Mouse (Mus musculus): ENCODE measurements around the gene Rapgefl1.
"Not testable (repeated sequence)": the region's sequence is repeated elsewhere in the genome, so short reads cannot be mapped to it uniquely, and the experiment has no call there.

Gene Rapgefl1

DNA sequence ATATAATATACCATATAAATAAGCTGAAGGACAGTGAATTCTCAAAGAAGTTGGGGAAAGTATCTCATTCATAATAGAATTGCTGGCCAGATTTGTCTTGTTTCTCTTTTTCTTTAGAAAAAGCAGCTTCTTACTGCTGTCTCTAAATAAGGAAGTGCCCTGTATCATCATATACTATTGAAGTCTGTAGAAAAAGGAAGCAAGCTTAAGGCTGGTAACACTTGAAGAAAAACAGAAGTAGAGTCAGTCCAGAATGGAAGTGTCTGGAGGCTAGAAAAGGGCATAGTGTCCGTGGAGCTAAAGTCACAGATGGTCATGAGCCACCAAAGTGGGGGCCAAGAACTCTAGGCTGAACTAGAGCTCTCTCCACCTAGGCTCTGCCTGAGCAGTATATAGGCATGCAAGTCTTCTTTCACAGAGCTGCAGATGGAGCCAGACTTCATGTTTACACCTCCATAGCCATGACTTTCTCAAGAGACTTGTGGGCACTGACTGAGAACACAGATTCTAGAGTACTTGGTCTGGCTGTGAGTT is 19.8 kb upstream of the Rapgefl1 start:
- no peak for DNase-seq (ENCODE audit: low spot score)

DNA sequence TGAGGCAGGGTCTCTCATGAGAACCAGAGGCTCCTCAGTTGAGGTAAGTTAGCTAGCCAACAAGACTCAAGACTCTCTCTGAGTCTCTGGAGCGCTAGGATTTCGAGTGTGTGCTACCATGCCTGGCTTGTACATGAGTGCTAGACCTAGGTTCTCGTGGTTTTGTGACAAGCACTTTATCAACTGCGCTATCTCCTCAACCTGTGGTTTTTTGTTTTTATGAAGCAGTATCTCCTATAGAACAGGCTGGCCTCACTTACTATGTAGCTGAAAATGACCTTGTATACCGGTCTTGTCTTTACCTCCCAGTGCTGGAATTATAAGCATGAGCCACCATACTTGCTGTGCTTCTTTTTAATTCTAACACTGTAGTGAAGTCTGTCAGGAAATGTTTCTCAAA is 15.6 kb upstream of the Rapgefl1 start:
- DNase-seq (ENCODE audit: low spot score) = no peak

DNA sequence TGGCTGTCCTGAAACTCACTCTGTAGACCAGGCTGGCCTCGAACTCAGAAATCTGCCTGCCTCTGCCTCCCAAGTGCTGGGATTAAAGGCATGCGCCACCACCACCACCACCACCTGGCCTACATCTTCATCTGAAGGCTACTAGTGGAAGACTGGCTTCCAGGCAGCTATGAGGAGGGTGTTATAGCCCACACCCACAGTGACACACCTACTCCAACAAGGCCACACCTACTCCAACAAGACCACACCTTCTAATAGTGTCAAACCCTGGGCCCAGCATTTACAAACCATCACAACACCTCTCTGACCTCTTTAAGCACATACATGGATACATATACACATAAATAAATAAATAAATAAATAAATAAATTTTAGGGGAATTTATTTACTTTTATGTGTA is 10.5 kb upstream of the Rapgefl1 start:
- DNase-seq (ENCODE audit: low spot score) = not testable (repeated sequence)

DNA sequence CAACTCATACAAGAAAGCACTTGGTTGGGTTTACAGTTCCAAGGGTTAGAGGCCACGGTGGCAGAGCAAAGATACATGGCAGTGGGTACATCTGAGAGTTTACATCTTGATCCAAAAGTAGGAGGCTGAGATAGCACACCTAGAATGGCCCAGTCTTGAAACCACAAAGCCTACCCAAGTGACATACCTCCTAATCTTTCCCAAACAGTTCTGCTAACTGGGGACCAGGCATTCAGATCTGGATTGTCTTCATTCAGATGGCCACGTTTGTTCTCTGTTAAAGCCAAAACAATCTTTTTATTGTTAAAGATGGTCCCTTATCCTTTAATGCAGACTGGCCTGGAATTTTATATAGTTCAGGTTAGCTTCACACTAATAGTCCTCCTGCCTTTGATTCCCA is 8.7 kb upstream of the Rapgefl1 start:
- no peak for DNase-seq (ENCODE audit: low spot score)

DNA sequence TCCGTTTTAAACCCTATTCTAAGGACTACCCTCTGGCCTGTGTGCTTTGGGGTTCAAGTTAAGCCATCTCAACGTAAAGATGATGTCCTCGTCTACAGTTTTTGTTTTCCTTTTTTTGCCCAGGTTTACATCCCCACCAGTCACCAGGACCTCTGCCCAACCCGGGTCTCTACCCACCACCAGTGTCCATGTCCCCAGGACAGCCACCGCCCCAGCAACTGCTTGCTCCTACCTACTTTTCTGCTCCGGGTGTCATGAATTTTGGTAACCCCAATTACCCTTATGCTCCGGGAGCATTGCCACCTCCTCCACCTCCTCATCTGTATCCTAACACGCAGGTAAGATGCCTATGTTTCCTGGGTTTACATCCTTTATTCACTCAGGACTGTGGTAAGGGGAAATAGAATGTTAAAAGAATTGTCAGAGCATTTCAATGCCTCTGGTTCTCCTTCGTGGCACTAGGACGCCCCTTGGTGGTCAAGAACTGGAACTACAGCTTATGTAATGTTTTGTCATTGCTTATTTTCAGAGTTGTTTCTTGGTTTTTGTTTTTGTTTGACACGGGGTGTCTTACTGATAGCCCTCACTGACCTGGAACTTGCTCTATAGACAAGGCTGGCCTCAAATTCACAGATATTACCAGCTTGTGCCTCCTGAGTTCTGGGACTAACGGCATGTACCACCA is 7.4 kb upstream of the Rapgefl1 start:
- DNase-seq (ENCODE audit: low spot score) = no peak

DNA sequence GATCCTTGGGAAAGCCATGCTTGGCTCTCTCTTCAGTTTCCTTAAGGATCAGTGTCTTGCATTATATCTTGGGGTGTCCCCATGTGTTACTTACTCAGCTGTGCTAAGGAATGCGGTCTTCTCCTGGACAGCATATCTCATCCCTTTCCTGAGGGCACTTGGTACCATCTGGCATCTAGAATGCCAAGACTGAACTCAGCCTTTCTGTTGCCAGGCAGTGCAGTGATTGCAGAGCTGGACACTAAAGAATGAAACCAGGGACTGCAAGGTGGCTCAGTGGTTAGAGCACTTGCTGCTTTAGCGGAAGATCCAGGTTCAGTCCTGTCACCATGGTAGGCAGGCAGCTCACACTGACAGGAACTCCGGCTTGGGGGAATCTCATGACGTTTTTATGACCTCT is 6.7 kb upstream of the Rapgefl1 start:
- DNase-seq (ENCODE audit: low spot score) = no peak

DNA sequence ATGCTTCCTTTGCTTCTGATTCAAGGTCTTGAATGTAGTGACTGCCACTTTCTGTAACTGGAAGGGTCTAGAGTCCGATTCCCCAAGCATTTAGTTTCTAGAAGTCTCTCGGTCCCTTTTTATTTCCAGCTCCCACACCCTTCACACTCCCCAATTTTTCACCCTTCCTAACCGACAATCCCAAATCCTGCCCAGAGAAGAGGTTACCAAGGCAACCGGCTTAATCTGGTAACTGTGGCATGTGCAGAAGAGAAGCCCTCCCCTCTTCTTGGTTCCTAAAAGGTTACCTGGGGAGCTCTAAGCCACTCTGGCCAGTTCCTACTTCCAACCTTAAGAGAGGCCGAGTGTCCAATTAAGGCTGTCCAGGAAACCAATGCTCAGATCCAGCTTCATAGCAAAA is 1.3 kb upstream of the Rapgefl1 start:
- DNase-seq (ENCODE audit: low spot score) = no peak

DNA sequence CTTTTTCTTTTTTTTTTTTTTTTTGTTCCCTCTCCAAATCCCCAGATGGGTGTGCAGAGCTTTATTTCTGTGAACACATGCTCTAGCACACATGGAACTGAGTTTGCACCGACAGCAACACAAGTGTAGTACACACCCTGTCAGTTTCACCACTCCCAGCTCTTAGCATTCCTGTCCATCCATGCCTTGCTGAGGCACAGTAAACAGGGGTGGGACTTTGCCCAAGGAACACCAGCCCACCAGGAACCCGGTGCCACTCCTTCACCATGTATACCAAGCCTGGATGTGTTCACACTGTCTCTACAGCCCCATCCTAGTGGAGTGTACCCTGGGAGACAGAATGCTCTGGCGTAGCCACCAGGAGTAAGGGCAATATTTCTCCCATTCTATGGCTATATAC is 860 bp upstream of the Rapgefl1 start:
- no peak for DNase-seq (ENCODE audit: low spot score)

DNA sequence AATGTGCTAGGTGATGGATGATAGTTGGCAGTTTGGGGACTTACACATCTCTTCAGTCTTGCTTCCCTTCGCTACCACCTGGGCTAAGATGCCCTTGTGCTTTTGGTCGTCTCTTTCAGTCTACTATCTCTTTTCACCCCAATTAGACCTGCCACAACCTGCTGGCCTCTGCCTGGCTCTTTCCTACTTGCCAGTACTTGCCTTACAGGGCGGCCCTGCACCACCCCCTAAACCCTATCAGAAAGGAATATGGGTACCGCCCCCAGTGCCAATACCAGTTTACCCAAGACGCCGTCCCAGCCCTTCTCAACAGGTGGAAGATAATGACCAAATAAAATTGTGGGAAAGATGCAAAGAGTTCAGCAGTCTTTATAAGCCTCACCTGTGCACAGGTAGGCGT is 457 bp upstream of the Rapgefl1 start:
- DNase-seq (ENCODE audit: low spot score) = no peak

DNA sequence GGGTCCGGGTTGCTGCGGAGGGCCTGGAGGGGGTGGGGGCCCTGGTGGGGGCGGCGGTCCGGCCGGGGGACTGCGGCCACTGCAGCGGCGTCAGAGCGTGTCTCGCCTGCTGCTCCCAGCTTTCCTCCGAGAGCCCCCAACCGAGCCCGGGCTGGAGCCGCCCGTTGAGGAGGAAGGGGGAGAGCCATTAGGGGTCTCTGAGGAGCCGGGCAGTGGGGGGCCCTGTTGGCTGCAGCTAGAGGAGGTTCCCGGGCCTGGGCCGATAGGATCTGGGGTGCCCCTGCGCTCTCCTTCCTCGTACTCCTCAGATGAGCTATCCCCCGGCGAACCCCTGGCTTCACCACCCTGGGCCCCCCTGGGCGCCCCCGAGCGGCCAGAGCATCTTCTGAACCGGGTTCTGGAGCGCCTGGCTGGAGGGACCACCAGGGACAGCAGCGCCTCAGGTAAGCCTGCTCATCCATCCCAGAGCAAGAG is 683 bp downstream of the Rapgefl1 start:
- no peak for DNase-seq (ENCODE audit: low spot score)

DNA sequence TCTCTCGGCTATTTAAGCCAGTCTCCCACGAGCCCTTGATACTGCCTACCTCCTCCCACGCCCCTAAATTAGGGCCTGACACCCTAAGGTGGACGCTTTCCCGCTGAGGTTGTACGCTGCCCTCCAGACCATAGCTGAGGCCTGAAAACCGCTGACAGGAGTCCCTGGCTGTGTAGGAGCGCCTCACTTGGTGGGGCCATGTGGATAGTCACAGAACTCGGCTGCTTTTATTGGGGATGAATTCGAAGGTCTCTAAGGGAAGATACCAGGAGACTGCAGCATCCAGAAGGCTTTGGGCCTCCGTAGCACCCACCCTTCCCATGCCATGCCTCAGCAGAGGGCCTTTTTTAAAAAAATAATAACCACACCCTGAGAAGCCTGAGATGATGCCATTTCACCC is 1.3 kb downstream of the Rapgefl1 start:
- DNase-seq (ENCODE audit: low spot score) = no peak

DNA sequence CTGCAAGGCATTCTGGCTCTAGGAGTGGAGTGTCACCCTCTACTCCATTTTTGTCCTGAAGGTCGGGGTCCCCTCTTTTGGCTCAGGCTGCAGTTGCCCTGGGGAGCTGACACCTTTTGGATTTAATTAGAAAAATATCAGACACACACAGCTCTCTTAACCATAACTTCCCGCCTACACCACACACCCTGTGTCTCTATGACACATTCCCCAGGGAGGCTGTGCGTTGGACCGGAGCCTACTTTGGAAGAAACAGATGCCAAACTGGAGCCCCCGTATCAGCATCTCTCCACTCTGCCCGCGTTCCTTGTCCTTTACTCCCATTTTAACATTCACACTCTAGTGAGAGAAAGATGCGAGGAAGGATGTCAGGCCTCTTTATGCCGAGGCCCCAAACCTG is 1.9 kb downstream of the Rapgefl1 start:
- DNase-seq (ENCODE audit: low spot score) = no peak

DNA sequence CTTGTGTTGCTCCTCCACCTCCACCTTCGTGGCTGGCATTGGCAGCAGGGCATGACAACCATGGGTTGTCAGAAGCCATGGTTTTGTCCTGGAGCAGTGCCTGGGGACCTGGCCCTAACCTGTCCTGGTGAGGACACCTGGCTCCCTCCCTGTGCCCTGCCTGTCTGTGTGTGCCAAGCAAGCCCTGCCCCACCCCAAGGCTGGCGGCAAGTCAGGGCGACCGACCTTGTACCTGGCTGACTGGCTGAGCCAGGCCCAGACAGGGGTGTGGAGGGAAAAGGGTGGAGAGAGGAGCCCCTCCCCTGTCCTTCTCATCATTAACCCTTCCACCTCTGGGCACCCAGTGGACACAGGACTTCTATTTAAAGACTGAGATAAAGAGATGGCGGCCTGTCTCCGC is 2.8 kb downstream of the Rapgefl1 start:
- no peak for DNase-seq (ENCODE audit: low spot score)

DNA sequence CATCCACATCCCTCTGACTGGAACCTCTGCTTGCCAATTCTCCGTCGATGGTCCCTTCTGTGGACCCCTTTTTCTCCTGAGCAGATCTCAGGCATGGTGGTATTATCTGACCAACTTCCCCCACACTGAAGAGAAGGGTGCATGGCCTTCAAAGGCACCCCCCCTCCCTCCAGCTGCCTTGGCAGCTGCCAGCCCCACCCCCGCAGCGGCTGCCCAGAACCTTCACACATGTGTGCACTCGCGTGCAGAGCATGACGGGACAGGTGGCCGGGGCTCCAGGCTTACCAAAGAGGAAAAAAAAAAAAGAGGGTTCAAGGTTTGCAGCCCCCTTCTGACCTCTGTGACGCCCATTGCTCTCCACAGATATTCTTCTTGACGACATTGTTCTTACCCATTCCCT is 3.3 kb downstream of the Rapgefl1 start:
- DNase-seq (ENCODE audit: low spot score) = no peak

DNA sequence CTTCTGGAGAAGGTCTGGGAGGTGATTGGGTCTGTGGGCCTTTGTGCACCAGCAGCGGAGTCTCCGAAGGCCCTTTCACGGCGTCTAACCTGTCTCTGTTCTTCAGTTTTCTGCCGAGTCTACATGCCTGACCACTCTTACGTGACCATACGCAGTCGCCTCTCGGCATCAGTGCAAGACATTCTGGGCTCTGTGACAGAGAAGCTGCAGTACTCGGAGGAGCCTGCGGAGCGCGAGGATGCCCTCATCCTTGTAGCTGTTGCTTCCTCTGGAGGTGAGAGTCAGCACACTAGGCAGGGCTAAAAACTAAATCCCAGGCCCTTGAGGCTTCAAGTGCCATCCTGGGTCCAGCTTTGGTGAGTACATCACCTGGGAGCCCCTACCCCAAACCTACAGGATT is 9.4 kb downstream of the Rapgefl1 start:
- no peak for DNase-seq (ENCODE audit: low spot score)

DNA sequence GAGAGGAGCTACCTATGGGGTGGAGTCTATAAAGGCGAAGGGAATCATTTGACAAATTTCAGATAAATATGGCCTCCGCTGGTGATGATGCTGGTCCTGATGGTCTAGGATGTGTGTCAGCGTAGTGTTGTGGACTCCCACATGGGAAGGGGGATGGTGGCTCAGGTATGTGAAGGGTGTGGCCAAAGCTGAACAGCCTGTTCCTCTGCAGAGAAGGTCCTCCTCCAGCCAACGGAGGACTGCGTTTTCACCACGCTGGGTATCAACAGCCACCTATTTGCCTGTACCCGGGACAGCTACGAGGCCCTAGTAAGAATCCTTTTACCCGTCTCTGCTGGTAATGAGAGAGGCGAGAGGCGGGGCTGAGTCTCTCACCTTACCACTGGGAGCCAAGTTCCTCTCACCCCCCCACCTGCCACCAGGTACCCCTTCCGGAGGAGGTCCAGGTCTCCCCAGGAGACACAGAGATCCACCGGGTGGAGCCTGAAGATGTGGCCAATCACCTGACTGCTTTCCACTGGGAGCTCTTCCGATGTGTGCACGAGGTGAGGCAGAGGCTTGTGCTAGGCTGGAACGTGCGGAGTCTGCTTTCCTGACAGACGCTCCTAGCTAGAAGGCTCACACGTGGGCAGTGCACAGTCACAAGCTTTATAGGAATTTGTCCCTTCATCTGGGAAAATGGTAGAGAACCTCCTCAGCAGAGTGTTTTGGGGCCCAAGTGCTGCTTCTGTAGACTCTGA is 10.4 kb downstream of the Rapgefl1 start:
- no peak for DNase-seq (ENCODE audit: low spot score)

DNA sequence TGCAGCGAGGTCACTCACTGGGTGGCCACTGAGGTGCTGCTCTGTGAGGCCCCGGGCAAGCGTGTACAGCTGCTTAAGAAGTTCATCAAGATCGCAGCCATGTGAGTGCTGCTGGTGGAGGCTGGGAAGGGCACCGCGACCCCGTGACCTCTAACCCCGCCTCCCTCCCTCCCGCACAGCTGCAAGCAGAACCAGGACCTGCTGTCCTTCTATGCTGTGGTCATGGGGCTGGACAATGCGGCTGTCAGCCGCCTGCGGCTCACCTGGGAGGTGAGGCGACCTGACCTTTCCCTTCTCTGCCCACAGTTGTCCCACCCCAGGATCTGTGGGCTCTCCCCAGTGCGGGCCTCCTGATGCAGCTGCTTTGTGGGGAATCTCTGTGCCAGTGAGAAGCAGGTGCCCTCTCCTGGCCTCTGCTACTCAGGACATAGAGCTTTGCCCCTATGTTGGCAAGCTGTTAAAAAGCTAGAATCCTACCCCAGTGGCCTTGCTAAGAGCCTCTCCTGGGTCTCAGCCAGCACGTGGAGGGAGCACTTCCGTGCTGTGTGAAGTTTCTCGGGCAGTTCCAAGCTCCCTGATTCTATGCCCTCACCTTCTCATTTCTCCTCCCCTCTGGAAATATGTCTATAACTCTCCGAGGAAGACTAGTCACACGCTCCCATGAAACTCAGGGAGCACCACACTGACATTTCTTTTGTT is 12.8 kb downstream of the Rapgefl1 start:
- DNase-seq (ENCODE audit: low spot score) = no peak

DNA sequence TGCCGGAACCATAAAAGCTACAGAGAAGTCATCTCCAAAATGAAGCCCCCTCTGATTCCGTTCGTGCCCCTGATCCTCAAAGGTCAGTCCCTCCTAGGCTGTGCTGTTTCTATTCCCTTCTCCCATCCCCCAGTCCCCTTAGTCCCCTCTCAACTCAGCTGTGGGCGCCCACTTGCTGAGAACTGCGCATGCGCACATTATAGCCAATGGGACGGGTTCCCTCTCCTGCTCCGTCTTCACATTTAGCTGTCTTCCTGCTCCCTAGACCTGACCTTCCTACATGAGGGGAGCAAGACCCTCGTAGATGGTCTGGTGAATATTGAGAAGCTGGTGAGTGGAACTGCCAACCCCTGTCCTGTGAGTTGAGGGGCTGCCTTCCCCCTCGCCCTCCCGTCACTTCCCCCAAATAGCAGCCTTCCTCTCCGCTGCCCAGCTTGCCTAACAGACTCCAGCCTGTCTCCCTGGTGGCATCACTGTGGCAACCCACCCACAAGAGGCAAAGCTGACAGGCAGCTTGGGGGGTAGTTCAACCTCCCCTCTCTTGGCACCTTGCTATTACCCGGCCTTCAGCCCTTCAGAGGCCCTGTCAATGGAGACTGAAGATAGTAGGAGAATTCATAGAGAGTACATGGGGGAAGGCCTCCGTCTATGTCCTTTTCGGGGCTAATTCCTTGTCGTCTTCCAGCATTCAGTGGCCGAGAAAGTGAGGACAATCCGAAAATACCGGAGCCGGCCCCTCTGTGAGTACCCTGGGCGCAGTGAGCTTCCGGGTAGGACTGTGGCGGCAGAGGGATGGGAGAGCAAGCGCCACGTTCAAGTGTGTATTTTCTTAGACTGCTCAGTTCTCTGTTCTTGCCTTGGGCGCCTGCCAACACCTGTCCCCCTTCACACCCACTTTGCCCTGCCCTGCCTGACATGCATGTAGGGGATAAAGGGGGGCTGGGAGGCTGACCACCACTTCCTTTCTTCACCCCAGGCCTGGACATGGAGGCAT is 13.8 kb downstream of the Rapgefl1 start:
- DNase-seq (ENCODE audit: low spot score) = no peak

DNA sequence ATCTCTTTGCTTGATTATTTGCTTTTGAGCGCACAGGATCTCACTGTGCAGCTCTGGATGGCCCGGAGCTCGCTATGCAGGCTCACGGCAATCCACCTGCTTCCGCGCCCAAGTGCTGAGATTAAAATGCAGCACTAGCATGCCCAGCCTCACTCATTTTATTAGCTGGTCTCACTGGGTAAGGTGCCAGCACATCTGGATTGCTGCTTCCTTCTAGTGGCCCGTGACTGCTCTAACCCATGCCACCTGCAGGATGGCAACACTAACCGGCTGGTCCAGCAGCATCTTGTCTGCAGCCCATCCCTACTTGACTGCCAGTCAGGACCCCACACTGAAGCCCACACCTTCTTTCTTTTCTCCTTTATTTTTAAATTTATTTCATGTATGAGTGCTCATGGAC is 17.5 kb downstream of the Rapgefl1 start:
- DNase-seq (ENCODE audit: low spot score) = no peak

DNA sequence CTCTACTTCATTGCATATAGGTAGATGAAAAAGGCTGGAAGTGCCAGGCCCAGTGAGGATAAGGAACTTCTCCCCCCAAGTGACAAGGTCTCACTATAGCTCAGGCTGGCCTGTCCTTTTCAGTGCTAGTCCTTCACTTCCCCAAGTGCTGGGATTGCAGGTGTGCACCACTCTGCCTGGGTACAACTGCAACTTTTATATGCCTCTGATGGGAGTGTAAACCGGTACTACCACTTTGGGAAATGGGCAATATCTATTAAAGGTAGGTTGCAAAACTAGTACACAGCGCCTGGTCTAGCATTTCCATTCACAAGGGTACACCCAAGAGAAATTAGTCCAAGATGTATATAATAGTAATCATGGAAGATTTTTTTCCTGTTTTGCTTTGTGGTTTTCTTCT is 18.1 kb downstream of the Rapgefl1 start:
- DNase-seq (ENCODE audit: low spot score) = no peak

All from ovary, postnatal 10 days (tissue).